Mouse (Mus musculus): Measurements from ENCODE around the gene Hif3a. TPM values are rescaled to one million over a fixed set of nuclear protein-coding genes. Genes with fewer than 3 reads are reported as not detected.

Gene Hif3a
- 6.4 and 9.0 TPM in 2 replicates for polyA plus RNA-seq (2012)

GRCm38 (mm10) chr7:17062389-17062788 lies at the start of gene Hif3a:
Gene Hif3a (minus strand): TSS chr7:17062427.

GRCm38 (mm10) chr7:17073904-17074615 lies 11.8 kb upstream of the Hif3a start, which contains the start of gene Psg16:
Gene Psg16 (plus strand): TSS chr7:17074040.

GRCm38 (mm10) chr7:17027588-17028343 lies 34.5 kb downstream of the Hif3a start, which contains the start of gene Ppp5c:
Gene Ppp5c (minus strand): TSS chr7:17027924.

GRCm38 (mm10) chr7:16992451-16992807 lies 69.8 kb downstream of the Hif3a start, which contains the start of gene Ccdc8:
Gene Ccdc8 (plus strand): TSS chr7:16992708.

GRCm38 (mm10) chr7:16982859-16983568 lies 79.2 kb downstream of the Hif3a start, which contains the start of gene Gm42372:
Gene Gm42372 (plus strand): TSS chr7:16983086.

Other genes starting within 250 kb of the Hif3a start
- gene Strn4, start 246.5 kb downstream of the Hif3a start, polyA plus RNA-seq (2012), result 83.0 and 89.1 TPM in 2 replicates
- 21.2 and 26.2 TPM in 2 replicates for gene Fkrp, start 245.7 kb downstream of the Hif3a start, polyA plus RNA-seq (2012)
- gene Prkd2, start 219.5 kb downstream of the Hif3a start, polyA plus RNA-seq (2012), result 37.0 and 42.4 TPM in 2 replicates
- 0.94 and 1.1 TPM in 2 replicates for gene Dact3, start 187.1 kb downstream of the Hif3a start, polyA plus RNA-seq (2012)
- gene Gng8, start 170.6 kb downstream of the Hif3a start, polyA plus RNA-seq (2012), result not detected in 2 replicates
- 1.9 and 2.8 TPM in 2 replicates for gene Ptgir, start 155.9 kb downstream of the Hif3a start, polyA plus RNA-seq (2012)
- gene Calm3, start 138.3 kb downstream of the Hif3a start, polyA plus RNA-seq (2012), result 584 and 773 TPM in 2 replicates
- 0.09 TPM in 2 replicates for gene Pnmal2, start 117.7 kb downstream of the Hif3a start, polyA plus RNA-seq (2012)
- 0.01 TPM in 1 of 2 replicates, not detected in the other for gene Pnmal1, start 102.7 kb downstream of the Hif3a start, polyA plus RNA-seq (2012)
- 0.05 and 0.09 TPM in 2 replicates for gene Gm42372, start 79.3 kb downstream of the Hif3a start, polyA plus RNA-seq (2012)
- gene Ccdc8, start 69.7 kb downstream of the Hif3a start, polyA plus RNA-seq (2012), result 6.3 and 7.3 TPM in 2 replicates
- 120 and 141 TPM in 2 replicates for gene Ppp5c, start 34.5 kb downstream of the Hif3a start, polyA plus RNA-seq (2012)
- 0.06 TPM in 1 of 2 replicates, not detected in the other for gene Psg16, start 11.6 kb upstream of the Hif3a start, polyA plus RNA-seq (2012)
- not detected in 2 replicates for gene Ceacam3, start 87.9 kb upstream of the Hif3a start, polyA plus RNA-seq (2012)
- 0.02 TPM in 1 of 2 replicates, not detected in the other for gene Psg29, start 141.1 kb upstream of the Hif3a start, polyA plus RNA-seq (2012)